Mouse (Mus musculus) activated CD4-positive, CD25-positive, alpha-beta regulatory T cell, adult 4 months (primary cell): ENCODE data around the gene Reps2. TPM values are rescaled to one million over a fixed set of nuclear protein-coding genes. Genes with fewer than 3 reads are reported as not detected.

Experiments used
- ATAC-seq: one replicate; pipeline ENCODE4 v1.8.0; 2017
- polyA plus RNA-seq, 2 experiments: library from polyadenylated mRNA; unstranded; fragments of 100-300 nt; shearing (Covaris generic); gene quantifications; one replicate each; pipeline ENCODE4 v1.2.1; 2017

Gene Reps2
- polyA plus RNA-seq: not detected

- no peak for ATAC-seq
Measured at GRCm38 (mm10) chrX:162643091-162643788, at the start of gene Reps2. Gene Reps2 (minus strand): TSS chrX:162643649.

DNA sequence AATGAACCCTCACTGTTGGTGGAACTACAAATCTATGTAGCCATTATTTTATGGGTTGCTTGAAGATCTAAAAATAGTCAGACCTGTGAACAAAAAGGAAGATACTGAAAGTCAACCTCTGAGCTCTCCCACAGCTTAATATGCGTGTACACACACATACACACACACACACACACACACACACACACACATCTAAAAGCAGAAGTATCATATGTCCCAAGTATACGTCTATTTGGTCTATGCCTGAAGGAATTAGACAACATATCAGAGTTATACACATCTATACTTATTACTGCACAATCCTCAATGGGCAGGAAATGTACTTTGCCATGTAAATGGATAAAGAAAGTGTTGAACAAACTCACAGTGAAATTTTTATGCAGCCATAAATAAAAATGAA is 47.8 kb upstream of the Reps2 start:
- ATAC-seq: no peak

- no peak for ATAC-seq
Measured at GRCm38 (mm10) chrX:162685394-162685793, 41.9 kb upstream of the Reps2 start.

- ATAC-seq: no peak
Measured at GRCm38 (mm10) chrX:162679506-162679905, 36.1 kb upstream of the Reps2 start.

GRCm38 (mm10) chrX:162678820-162679219 is 35.4 kb upstream of the Reps2 start:
- ATAC-seq: no peak

DNA sequence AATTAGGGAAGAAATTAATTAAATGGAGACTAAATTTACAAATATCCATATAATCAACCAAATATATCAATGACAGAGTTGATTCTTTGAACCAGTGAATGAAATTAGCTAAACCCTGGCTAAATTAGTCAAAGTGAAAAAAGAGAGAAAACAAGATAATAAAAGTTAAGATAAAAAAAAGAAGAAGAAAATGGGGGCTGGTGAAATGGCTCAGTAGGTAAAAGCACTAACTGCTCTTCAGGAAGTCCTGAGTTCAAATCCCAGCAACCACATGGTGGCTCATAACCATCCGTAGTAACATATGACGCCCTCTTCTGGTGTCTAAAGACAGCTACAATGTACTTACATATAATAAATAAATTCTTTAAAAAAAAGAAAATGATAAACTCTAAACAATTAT is 22.7 kb upstream of the Reps2 start:
- no peak for ATAC-seq

DNA sequence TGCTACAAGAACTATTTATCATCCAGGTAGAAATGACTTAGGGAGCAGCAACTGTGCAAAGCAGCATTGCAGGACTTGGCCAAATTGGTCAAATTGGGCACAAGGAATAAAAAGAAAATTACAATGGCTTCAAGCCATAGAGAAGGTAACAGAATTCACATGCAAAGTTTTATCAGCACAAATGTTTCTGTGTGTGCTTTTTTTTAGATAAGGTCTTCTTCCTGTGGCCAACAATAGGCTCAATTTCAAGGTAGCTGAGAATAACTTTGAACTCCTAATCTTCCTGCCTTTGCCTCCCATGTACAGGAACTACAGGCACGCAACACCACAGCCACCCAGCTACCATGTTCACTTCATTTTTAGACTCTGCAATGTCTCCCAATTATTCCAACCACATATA is 16.7 kb upstream of the Reps2 start:
- no peak for ATAC-seq

DNA sequence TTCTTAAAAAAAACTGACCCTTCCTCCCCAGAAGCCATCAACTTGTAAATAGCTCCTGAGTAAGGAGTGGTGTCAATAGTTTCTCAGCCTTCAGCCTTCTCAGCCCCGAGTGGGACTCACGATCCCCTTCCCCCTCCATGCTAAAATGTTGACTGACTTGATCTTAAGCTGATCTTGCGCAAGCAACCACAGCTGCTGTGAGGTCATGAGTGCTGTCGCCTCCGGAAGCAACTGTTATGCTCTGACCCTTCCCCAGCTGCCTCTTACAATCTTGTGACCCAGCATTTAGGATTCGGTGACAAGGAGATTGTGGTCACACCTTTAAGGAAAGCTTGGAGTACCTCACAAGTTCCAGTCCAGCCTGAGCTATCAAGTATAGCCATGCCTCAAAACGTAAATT is 10.1 kb upstream of the Reps2 start:
- no peak for ATAC-seq

- ATAC-seq: no peak
Measured at GRCm38 (mm10) chrX:162652445-162652844, 9.0 kb upstream of the Reps2 start.

DNA sequence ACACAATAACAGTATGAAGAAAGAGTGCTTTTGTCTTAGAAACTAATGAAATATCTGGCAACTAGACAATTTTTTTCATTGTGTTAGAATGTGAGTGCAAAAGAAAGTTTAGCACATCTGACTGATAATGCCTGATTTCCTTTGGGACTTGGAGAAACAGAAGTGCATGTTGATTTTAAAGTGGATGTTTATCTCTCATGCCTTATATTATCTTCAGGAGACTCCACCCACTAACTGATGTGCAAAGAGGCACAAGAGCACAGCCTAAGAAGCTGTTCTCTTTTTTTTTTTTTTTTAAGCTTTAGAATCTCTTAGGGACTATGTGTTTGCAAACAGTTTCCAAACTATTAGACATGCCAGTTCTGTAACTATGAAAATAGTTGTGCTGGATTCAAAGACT is 7.7 kb upstream of the Reps2 start:
- no peak for ATAC-seq

DNA sequence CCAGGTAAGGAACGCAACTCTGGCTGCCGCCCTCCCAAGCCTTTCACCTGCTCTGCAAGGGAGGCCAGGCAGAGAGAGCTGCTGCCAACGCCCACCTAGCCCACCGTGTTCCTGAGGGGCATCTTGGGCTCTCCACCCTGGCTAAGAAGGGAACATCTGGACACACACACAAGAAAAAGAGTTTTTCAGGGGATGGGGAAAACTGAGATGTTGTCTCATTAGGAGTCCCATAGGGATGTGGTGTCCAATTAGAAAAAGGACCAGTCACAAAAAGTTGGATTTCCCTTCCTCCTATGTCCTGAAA is 292 bp upstream of the Reps2 start:
- ATAC-seq: no peak

DNA sequence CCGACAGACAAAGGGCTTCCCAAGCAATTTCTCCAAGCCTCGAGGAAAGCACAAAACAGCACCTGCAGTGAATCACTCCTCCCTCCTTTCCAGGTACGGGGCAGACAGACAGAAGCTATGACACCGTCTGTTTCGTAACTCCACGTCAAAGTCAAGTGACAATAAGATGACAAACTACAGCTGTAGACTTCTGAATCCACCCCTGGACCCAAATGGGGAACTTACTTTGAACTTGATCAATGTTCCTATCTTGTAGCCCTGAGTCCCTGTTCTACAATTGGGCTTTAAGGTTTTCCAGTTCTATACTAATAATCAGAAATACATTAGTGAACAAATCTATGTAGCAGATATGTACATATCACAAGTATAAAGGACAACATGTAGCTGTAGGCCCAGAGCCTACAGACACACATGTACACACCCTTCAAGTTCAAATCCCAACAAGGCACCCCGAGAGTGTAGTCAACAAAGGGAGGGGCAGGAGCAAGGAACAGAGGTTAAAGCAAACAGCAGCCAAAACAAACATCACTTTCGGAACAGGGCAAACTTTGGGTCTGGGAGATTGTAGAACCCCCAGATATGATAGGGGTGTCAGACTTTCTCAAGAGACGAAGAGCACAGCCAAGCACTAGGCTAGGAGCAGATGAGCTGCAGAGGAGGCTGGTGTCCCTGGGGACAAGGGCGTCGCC is 903 bp downstream of the Reps2 start:
- no peak for ATAC-seq

GRCm38 (mm10) chrX:162641764-162642163 is 1.7 kb downstream of the Reps2 start:
- ATAC-seq: no peak

GRCm38 (mm10) chrX:162635159-162635558 is 8.3 kb downstream of the Reps2 start:
- no peak for ATAC-seq

DNA sequence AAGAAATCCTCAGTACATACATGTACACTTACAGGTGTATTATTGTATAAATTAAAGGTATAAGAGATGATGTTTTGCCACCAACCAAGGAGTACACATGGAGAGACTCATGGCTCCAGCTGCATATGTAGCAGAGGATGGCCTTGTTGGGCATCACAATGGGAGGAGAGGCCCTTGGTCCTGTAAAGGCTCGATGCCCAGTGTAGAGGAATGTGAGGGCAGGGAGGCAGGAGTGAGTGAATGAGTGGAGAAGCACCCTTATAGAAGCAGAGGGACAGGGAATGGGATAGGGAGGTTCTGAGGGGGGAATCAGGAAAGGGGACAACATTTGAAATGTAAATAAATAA is 21.4 kb downstream of the Reps2 start:
- ATAC-seq: no peak

DNA sequence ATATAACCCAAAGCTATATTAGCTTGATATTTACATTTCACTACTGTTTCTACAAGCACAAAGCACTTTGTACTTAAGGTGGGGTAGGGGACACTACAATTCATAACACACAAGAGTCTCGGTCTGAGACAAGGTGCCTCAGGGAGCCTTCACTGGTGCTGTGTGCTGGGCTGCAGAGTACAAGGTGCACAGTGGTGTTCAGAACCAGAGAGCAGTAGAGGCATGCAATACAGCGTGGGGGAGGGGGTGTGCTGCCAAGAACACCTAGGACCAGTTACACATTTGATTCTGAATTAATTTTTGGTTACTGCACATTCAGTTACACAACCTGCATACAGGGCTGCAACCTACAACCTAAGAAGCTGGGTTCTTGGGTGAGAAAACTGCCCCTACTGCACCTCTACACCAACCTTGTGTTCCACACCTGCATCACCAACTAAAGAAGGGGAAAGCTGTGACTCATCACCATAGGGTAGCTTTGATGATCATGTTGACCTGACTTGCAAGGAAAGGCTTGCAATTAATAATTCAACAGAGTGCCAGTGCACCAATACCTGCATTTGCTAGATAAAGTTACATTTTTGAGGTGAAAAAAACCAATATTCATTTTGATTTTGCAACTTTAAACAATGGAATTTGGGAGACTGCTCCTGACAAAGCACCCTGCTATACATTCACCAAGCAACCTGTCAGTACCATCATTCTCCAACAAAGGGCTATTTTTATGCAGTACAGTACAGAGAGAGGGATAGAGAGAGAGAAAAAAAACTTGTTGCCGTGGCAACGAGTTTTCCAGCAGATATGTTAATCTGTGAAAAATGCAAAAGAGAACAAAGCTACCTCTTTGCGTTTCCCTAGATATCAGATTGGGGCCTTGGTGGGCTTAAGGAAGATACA is 22.0 kb downstream of the Reps2 start:
- no peak for ATAC-seq

DNA sequence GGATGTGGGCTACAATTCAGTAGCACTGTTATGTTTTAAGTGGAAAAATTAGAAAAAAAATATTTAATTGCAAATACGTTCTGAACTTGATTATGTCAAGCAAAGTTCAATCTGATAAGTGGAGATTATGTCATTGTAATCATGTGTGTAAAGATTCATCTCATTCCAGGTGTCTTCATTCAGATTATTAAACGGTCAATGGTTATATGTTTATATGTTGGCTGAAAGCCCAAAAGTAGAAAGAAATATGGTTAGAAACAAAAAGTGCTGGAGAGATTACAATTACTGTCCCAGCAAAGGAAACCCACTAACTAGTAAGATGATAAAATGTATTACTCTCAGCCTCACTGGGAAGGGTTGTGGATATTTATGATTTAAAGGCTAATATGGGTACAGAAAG is 23.7 kb downstream of the Reps2 start:
- ATAC-seq: no peak

GRCm38 (mm10) chrX:162618547-162618946 is 24.9 kb downstream of the Reps2 start:
- no peak for ATAC-seq

DNA sequence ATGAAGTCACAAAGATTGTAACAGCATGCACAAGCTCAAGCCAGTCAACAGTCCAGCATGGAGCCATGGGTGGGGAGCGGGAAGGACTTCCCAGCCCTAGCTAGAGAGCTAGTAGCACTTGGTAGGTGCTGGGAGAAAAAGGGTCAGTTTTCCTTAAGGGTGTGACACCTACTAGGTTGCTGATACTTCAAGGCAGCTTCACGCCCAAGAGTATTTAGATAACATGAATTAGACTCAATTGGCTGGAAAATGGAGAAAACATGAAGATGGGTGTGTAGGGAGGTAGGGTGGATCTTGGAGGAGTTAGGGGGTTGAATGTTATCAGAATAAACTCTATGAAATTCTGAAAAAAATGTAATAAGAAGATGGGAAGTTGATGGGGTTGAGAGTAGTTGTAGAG is 37.3 kb downstream of the Reps2 start:
- ATAC-seq: no peak

DNA sequence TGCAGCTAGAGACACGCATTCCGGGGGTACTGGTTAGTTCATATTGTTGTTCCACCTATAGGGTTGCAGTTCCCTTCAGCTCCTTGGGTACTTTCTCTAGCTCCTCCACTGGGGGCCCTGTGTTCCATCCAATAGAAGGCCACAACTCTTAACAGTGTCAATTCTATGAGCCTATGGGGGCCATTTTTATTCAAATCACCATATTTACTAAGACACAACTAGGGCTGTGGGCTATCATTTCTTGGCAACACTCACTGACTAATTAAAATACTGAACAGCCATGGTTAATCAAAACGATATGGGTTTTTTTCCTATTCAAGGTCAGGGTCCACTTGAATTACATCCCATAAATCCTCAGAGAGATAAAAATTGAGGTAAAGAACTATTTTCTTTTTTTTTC is 43.8 kb downstream of the Reps2 start:
- no peak for ATAC-seq

DNA sequence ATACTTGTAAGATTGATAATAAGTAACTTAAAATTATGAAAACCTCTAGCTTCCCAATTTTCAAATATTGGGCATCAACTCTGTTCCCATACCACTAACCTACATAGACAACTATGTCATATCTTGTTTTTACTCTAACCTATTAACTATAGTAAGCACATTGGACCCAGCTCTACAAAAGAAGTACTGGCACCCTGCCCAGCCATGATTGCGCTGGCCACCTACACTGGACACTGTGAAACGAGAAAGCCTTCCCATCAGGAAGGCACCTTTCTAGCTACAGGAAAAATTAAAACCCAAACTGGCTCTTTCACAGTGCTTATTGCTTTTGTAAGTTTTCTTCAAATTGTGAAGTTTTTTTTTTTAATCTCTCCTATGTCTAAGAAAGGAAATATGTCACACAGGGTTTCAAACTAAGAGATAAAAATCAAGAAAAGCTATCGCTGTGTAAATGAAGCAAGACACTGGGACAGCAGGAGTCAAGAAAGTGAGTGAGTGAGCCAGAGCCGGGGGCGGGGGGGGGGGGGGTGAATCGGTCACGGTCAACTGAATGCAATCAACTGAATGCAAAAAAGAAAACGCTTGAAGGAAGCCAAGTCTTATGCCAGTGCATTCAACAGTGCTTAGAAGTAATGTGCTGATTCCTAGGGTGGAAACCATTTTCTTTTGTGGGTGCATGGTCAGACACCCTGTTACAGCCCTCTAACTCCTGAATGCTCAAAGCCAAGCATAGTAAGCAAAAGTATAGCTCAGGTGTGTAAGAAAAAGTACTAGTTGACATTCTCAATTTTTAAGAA is 52.2 kb downstream of the Reps2 start:
- ATAC-seq: no peak

GRCm38 (mm10) chrX:162590145-162590790 is 53.2 kb downstream of the Reps2 start:
- ATAC-seq: no peak
